Mouse (Mus musculus): ENCODE results near the gene Kcnk2. TPM values are rescaled to one million over a fixed set of nuclear protein-coding genes. Genes with fewer than 3 reads are reported as not detected.
A peak's percentile ranks its signal among the peaks of the same experiment; 100 is the strongest.

Gene Kcnk2
- polyA plus RNA-seq, 1 experiment from 2014 or later, result 12.6 TPM

GRCm38 (mm10) chr1:189403139-189403538, 1.1 kb upstream of the Kcnk2 start:
- Histone ChIP-seq H3K9ac (replicated peaks) (no peak overlapping the region), H3K9me3 (no peaks in the 10 kb centered on the region), H3K4me2 (replicated peaks) (no peak overlapping the region), H3K4me1 (peaks cover 7% of the 10 kb centered on the region; the same call in 1 of the 2 replicates), H3K27me3 (no peaks in the 10 kb centered on the region; the same call in 1 of the 2 replicates), H3K27ac (replicated peaks) (no peak overlapping the region), H3K4me3 (no peak overlapping the region), H3K36me3 (no peaks in the 10 kb centered on the region)
- WGBS, result 79% methylated on average over 4 of the region's 4 CpGs
- ATAC-seq (ENCODE audit: low FRiP score, low read depth), result no peak

- Histone ChIP-seq H3K36me3 (no peaks in the 10 kb centered on the region), H3K9me3 (no peaks in the 10 kb centered on the region), H3K27ac (replicated peaks) (no peak overlapping the region), H3K4me3 (no peak overlapping the region), H3K27me3 (no peaks in the 10 kb centered on the region), H3K4me1 (no peaks in the 10 kb centered on the region), H3K4me2 (replicated peaks) (no peak overlapping the region), H3K9ac (replicated peaks) (no peak overlapping the region)
- no peak for ATAC-seq (ENCODE audit: low FRiP score, low read depth)
- WGBS, result 93% methylated on average over 10 of the region's 10 CpGs
Observed at GRCm38 (mm10) chr1:189386848-189387247, 15.2 kb downstream of the Kcnk2 start.

- 88% methylated on average over 2 of the region's 2 CpGs for WGBS
- no peak overlapping the region for H3K27ac ChIP-seq (replicated peaks)
- no peaks in the 10 kb centered on the region for H3K36me3 ChIP-seq
- no peak overlapping the region for H3K4me3 ChIP-seq
- H3K9ac ChIP-seq (replicated peaks), result no peak overlapping the region
- no peaks in the 10 kb centered on the region for H3K27me3 ChIP-seq
- no peak for ATAC-seq (ENCODE audit: low FRiP score, low read depth)
- no peaks in the 10 kb centered on the region for H3K4me1 ChIP-seq
- H3K4me2 ChIP-seq (replicated peaks), result no peak overlapping the region
- no peaks in the 10 kb centered on the region for H3K9me3 ChIP-seq
Observed at GRCm38 (mm10) chr1:189386141-189386540, 15.9 kb downstream of the Kcnk2 start.

GRCm38 (mm10) chr1:189367722-189368121, 34.4 kb downstream of the Kcnk2 start:
- H3K4me1 ChIP-seq, result no peaks in the 10 kb centered on the region
- WGBS, result 91% methylated on average over 4 of the region's 4 CpGs
- no peak for ATAC-seq (ENCODE audit: low FRiP score, low read depth)
- no peak overlapping the region for H3K27ac ChIP-seq (replicated peaks)
- no peak overlapping the region for H3K4me3 ChIP-seq
- no peak overlapping the region for H3K9ac ChIP-seq (replicated peaks)
- H3K9me3 ChIP-seq, result no peaks in the 10 kb centered on the region
- H3K4me2 ChIP-seq (replicated peaks), result no peak overlapping the region
- no peaks in the 10 kb centered on the region for H3K36me3 ChIP-seq
- H3K27me3 ChIP-seq, result no peaks in the 10 kb centered on the region

GRCm38 (mm10) chr1:189364188-189364587, 37.9 kb downstream of the Kcnk2 start:
- Histone ChIP-seq H3K36me3 (no peaks in the 10 kb centered on the region), H3K4me3 (no peak overlapping the region), H3K9me3 (no peaks in the 10 kb centered on the region), H3K9ac (replicated peaks) (no peak overlapping the region), H3K27me3 (no peaks in the 10 kb centered on the region), H3K4me1 (no peaks in the 10 kb centered on the region), H3K4me2 (replicated peaks) (no peak overlapping the region), H3K27ac (replicated peaks) (no peak overlapping the region)
- 72% methylated on average over 5 of the region's 5 CpGs for WGBS
- ATAC-seq (ENCODE audit: low FRiP score, low read depth), result no peak

- no peaks in the 10 kb centered on the region for H3K27me3 ChIP-seq
- H3K9me3 ChIP-seq, result no peaks in the 10 kb centered on the region
- ATAC-seq (ENCODE audit: low FRiP score, low read depth), result no peak
- WGBS, result 79% methylated on average over 6 of the region's 6 CpGs
- H3K9ac ChIP-seq (replicated peaks), result no peak overlapping the region
- H3K4me2 ChIP-seq (replicated peaks), result no peak overlapping the region
- no peaks in the 10 kb centered on the region for H3K4me1 ChIP-seq
- no peaks in the 10 kb centered on the region for H3K36me3 ChIP-seq
- H3K27ac ChIP-seq (replicated peaks), result no peak overlapping the region
- H3K4me3 ChIP-seq, result no peak overlapping the region
Observed at GRCm38 (mm10) chr1:189362579-189362978, 39.5 kb downstream of the Kcnk2 start.

- Histone ChIP-seq H3K36me3 (no peaks in the 10 kb centered on the region), H3K4me3 (no peak overlapping the region), H3K9ac (replicated peaks) (no peak overlapping the region), H3K4me2 (replicated peaks) (no peak overlapping the region), H3K27me3 (no peaks in the 10 kb centered on the region), H3K27ac (replicated peaks) (no peak overlapping the region), H3K9me3 (no peaks in the 10 kb centered on the region), H3K4me1 (no peaks in the 10 kb centered on the region)
- 84% methylated on average over 4 of the region's 4 CpGs for WGBS
- no peak for ATAC-seq (ENCODE audit: low FRiP score, low read depth)
Observed at GRCm38 (mm10) chr1:189359699-189360098, 42.4 kb downstream of the Kcnk2 start.

GRCm38 (mm10) chr1:189353887-189354286, 48.2 kb downstream of the Kcnk2 start:
- Histone ChIP-seq H3K4me1 (no peaks in the 10 kb centered on the region), H3K9me3 (peaks cover 6% of the 10 kb centered on the region; the same call in 1 of the 2 replicates), H3K27me3 (no peaks in the 10 kb centered on the region), H3K4me3 (no peak overlapping the region), H3K9ac (replicated peaks) (no peak overlapping the region), H3K27ac (replicated peaks) (no peak overlapping the region), H3K36me3 (no peaks in the 10 kb centered on the region), H3K4me2 (replicated peaks) (no peak overlapping the region)
- no peak for ATAC-seq (ENCODE audit: low FRiP score, low read depth)
- 94% methylated on average over 1 of the region's 1 CpGs for WGBS

- H3K4me2 ChIP-seq (replicated peaks), result no peak overlapping the region
- no peak for ATAC-seq (ENCODE audit: low FRiP score, low read depth)
- no peak overlapping the region for H3K4me3 ChIP-seq
- H3K4me1 ChIP-seq, result no peaks in the 10 kb centered on the region
- H3K9ac ChIP-seq (replicated peaks), result no peak overlapping the region
- H3K36me3 ChIP-seq, result no peaks in the 10 kb centered on the region
- peaks cover 9% of the 10 kb centered on the region; the same call in 1 of the 2 replicates for H3K9me3 ChIP-seq
- no peaks in the 10 kb centered on the region for H3K27me3 ChIP-seq
- no peak overlapping the region for H3K27ac ChIP-seq (replicated peaks)
- 95% methylated on average over 6 of the region's 6 CpGs for WGBS
Observed at GRCm38 (mm10) chr1:189351804-189352203, 50.3 kb downstream of the Kcnk2 start.

GRCm38 (mm10) chr1:189349205-189349604, 52.9 kb downstream of the Kcnk2 start:
- Histone ChIP-seq H3K4me1 (no peaks in the 10 kb centered on the region), H3K36me3 (no peaks in the 10 kb centered on the region), H3K4me2 (replicated peaks) (no peak overlapping the region), H3K9me3 (peaks cover 9% of the 10 kb centered on the region; the same call in 1 of the 2 replicates), H3K9ac (replicated peaks) (no peak overlapping the region), H3K4me3 (no peak overlapping the region), H3K27me3 (peaks cover 17% of the 10 kb centered on the region), H3K27ac (replicated peaks) (no peak overlapping the region)
- no peak for ATAC-seq (ENCODE audit: low FRiP score, low read depth)
- 88% methylated on average over 5 of the region's 5 CpGs for WGBS

- no peak overlapping the region for H3K27ac ChIP-seq (replicated peaks)
- ATAC-seq (ENCODE audit: low FRiP score, low read depth), result no peak
Observed at GRCm38 (mm10) chr1:189345166-189345565, 56.9 kb downstream of the Kcnk2 start.

GRCm38 (mm10) chr1:189343301-189344251, 58.5 kb downstream of the Kcnk2 start:
- Histone ChIP-seq H3K4me2 (replicated peaks) (peak overlapping the region; percentile 95), H3K4me3 (peak overlapping the region; percentile 70), H3K27me3 (peaks cover 29% of the 10 kb centered on the region), H3K9ac (replicated peaks) (peak overlapping the region; percentile 87), H3K27ac (replicated peaks) (peak overlapping the region; percentile 63; the same call in 1 of the 2 replicates), H3K4me1 (peaks cover 10% of the 10 kb centered on the region; the same call in 1 of the 2 replicates), H3K9me3 (0 out of 2 replicates have a peak, but pooled peaks cover under 1% of the 10 kb centered on the region), H3K36me3 (no peaks in the 10 kb centered on the region)
- WGBS, result under 1% methylated on average over 75 of the region's 82 CpGs
- peak; percentile 84 for ATAC-seq (ENCODE audit: low FRiP score, low read depth)

More at GRCm38 (mm10) chr1:189345166-189345565, 56.9 kb downstream of the Kcnk2 start:
- Histone ChIP-seq H3K9ac (replicated peaks) (no peak overlapping the region), H3K4me1 (peaks cover 10% of the 10 kb centered on the region; the same call in 1 of the 2 replicates), H3K27me3 (peaks cover 29% of the 10 kb centered on the region), H3K36me3 (no peaks in the 10 kb centered on the region), H3K4me2 (replicated peaks) (no peak overlapping the region), H3K9me3 (peaks cover 9% of the 10 kb centered on the region; the same call in 1 of the 2 replicates), H3K4me3 (no peak overlapping the region)
- 78% methylated on average over 5 of the region's 5 CpGs for WGBS
